Mouse (Mus musculus): ENCODE data around the gene Cbr4.

The Cbr4 gene

DNA sequence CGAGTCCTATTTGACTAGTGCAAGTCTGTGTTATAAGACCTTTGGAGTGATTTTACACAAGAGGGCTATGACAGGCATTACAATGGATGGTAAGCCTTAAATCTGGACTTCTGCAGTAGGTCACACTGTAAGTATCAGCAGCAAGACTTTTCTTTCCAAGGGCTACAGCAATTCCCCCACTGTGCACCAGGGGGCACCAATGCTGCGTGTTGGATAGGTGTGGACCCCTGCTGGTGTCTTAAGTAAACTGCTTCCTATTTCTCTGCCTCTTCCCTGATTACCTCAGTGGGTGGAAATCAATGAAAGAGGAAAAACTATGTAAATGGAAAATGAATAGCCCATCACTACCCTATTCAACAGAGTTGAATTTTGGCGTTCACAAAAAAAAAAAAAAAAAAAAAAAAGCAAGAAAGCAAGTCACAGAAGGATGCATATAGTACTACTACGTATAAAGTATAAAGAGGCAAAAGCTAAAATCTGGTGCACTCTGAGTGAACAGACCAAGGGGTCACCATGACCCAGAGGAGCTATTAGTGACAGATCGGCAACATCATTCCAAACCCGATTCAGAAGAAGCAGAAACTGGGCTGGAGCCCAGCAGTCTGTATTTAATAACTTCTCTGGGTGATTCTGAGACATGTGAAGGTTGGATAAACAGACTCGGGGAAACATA, 52.4 kb downstream of the Cbr4 start:
- peak; percentile 63 for DNase-seq (ENCODE audit: extremely low read depth, insufficient read length, low spot score)

DNA sequence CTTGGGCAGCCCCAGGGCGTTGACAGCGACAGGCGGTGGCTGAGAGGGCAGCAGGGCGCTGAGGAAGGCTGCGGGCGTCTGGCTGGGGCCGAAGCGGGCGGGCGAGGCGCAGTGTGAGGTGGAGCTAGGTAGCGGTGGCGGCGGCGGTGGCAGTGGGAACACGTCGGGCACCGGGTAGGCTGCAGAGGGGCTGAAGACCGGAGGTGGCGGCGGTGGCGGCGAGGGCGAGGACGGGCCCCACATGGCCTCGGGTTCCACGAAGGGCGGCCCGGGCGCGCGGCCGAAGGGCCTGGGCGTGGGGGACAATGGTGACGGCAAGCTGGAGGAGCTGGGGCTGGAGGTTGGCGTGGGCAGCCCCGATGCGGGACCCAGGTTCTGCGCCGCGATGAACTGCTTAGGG, 62.1 kb downstream of the Cbr4 start:
- no peak for DNase-seq (ENCODE audit: extremely low read depth, insufficient read length, low spot score)

DNA sequence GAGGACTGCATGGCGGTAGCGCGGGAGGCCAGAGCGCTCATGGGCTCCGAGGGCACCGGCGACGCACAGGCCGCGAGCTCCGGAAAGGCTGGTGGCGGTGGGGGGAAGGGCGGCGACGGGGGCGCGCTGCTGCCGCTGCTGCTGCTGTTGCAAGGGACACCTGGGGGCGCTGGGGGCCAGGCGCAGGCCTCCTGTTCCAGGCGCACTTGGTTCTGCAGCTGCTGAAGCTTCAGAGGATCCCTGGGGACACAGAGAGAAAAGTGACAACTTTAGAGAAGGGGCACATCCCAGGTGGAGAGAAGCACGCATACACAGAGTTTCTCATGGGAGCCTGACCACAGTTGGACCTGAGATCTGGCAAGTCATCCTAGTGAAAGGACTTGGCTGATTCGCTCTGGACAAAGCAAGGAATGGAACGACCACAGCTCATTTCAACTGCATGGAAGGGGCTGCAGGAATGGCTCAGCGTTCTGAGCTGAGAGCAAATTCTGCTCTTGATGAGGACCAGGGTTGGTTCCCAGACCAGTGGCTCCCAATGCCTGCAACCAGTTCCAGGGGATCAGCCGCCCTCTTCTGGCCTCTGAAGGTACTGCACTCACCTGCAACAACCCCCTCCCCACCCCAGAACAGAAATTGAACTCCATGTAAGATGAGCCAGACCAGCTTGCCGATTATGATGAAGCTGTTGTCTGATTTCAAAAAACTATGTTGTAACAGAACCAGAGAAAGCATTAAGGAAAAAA, 62.6 kb downstream of the Cbr4 start:
- DNase-seq (ENCODE audit: extremely low read depth, insufficient read length, low spot score): no peak

DNA sequence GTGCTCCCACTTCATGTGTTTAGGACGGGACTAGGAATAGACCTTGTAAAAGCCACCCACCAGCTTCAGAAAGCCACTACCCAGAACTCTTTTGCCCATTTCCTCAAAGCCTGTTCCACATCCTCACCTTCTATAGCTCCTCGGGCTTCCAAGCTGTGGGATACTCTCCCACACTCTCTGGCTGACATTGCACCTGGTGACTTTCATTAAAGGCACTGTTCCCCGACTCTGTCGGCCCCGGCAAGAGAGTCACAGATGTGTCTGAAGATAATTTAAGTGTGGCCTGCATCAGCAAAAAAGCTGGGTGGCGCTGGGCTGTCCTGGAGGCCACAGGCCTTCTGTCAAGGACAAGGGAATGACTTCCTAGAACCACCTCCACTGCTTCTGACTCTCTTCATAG, 64.7 kb downstream of the Cbr4 start:
- no peak for DNase-seq (ENCODE audit: extremely low read depth, insufficient read length, low spot score)

DNA sequence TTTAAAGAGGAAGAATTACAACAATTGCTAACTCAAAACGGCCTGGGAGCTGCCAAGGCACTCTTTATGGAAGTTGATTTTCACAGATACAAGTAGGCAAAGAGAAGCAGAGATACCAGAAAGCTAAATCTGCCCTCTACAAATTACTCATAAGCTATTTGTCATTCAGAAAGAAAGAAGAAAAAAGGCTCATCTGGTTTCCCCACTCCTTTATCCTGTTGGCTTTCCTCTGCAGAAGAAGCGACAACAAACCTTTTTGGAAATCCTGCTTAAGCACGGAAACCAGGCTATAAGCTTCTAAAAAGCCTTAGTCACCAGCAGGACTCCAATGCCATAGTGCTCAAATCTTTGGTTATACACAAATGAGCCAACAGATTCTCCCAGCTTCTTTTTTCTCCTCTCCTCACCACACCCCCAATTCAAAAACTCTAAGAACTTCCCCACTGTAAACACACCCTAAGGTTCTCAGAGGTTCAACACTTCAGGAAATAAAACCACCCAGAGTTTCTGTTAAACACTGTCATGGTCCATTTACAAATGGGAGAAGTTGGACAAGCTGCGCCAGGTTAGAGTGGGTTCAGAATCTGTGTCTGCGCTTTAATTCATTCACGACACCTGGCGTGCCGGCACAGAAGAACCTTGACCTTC, 65.3 kb downstream of the Cbr4 start:
- DNase-seq (ENCODE audit: extremely low read depth, insufficient read length, low spot score): no peak

DNA sequence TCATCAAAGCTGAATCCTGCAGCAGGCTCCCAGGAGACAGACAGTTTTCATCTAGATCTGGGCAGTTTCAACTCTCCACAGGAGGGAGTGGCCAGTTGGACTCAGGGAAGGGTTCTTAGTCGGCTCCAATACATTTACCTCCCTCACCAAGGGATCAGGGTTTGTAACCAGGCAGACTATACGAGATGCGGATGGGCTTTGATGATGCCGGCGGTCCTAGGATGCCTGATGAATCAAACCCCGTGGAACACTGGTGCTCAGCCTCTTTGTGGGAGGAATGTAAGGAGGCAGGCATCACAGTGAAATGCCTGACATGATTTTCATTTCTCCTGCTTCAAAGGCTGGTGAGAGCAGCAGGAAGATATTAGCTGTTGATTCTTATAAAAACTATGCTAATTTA, 67.8 kb downstream of the Cbr4 start:
- no peak for DNase-seq (ENCODE audit: extremely low read depth, insufficient read length, low spot score)

DNA sequence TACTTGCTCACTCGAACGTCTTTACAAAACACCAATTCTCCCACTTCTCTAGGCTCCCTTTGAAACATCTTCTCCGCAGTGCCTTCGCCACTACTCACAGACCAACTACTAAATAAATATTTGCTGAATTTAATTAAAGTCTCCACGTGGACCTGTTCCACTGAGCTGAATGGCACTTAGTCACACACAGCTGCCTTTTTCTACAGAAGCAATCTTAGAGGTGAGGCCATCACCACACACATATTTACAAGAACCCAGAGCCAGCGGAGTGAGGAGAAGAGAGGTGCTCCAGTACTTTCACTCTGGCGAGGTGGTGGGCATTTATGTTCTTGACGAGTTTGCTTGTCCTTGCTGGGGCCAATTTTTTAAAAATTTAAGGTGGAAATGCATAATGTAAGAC, 68.7 kb downstream of the Cbr4 start:
- no peak for DNase-seq (ENCODE audit: extremely low read depth, insufficient read length, low spot score)
